Mouse (Mus musculus) cerebellum, adult 2 months (tissue): ENCODE measurements at regions not wholly inside any gene's neighbourhood (a gene's known extent, or its start where the extent isn't known, plus 50 kb on each side); places are given as distances from the start of the nearest gene placed in this dataset.

Source experiments
- DNase-seq, 2 experiments: peaks; one replicate each; pipeline ENCODE4 v3.0.0; 2021
- H3K27ac ChIP-seq: fragments of 200-500 bp; 2 replicates; pipeline ENCODE4 v1.5.1; 2012; ENCODE audit warnings: low read length, control low read depth, inconsistent platforms; ENCODE audit not compliant: insufficient read depth
- H3K27me3 ChIP-seq: fragments of 200-500 bp; 2 replicates; pipeline ENCODE4 v1.6.1; 2012; ENCODE audit warnings: inconsistent platforms, mild to moderate bottlenecking, low read length, moderate library complexity; ENCODE audit not compliant: control insufficient read depth, insufficient read depth
- H3K4me1 ChIP-seq: fragments of 200-500 bp; 2 replicates; pipeline ENCODE4 v1.6.1; 2011; ENCODE audit warnings: low read length; ENCODE audit not compliant: control insufficient read depth, insufficient read depth
- H3K4me3 ChIP-seq: fragments of 200-500 bp; replicated peaks from 2 replicates; pipeline ENCODE3; 2011; ENCODE audit warnings: mild to moderate bottlenecking, low read depth, low read length, control low read depth; ENCODE audit not compliant: insufficient read depth
- CTCF ChIP-seq: fragments of 200-500 bp; IDR thresholded peaks from 2 replicates; pipeline ENCODE4 v1.5.1; 2011; ENCODE audit warnings: low read depth, mild to moderate bottlenecking, control low read depth, low read length, moderate library complexity, borderline replicate concordance; ENCODE audit not compliant: insufficient read depth
- POLR2A ChIP-seq: fragments of 200-500 bp; IDR thresholded peaks from 2 replicates; pipeline ENCODE4 v1.6.1; 2011; ENCODE audit warnings: low read length, control low read depth, borderline replicate concordance; ENCODE audit not compliant: insufficient read depth
- WGBS: fragments of 180-500 bp; shearing (Covaris S2); methylation state at CpG from one replicate; pipeline ENCODE4 v1.1.7; 2018; 5-methylcytosine and 5-hydroxymethylcytosine counted together

GRCm38 (mm10) chr11:63761561-63761960 lies 160.5 kb downstream of the Hs3st3b1 start:
- WGBS, result 75% methylated on average over 6 of the region's 6 CpGs
- Histone ChIP-seq H3K27ac (no peak overlapping the region), H3K27me3 (no peaks in the 10 kb centered on the region), H3K4me1 (no peaks in the 10 kb centered on the region), H3K4me3 (no peak overlapping the region)
- DNase-seq, result no peak
- no peak for TF ChIP-seq CTCF
- no peak for TF ChIP-seq POLR2A

DNA sequence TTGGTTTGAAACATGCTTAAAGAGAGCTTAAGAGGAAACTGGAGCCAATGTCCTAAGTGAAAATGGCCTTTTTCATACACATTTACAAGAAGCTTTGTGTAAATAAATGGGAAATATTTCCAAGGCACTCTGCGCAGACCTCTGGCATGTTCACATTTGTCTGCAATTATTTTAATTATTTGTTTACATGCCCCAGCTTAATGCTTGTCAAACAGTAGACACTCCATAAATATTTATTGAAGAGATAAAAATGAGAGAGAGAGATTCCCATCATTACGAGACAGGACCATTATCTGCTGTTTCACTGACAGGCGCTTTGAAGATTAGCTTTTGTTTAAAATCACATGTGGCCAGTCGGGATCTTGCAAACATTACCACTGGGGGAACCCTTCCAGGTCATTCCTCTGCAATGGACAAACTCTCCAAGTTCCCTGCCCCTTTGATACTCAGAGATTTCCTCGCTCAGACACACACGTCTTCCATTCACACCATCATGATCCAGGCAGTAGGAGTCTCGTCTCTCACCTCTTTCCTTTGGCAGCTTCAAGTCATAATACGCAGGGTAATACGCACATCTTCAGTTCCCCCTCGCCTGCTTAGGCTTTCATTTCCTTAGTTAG lies 154.3 kb downstream of the Hs3st3b1 start:
- H3K27ac ChIP-seq, result no peak overlapping the region
- no peaks in the 10 kb centered on the region for H3K27me3 ChIP-seq
- no peak for DNase-seq
- H3K4me1 ChIP-seq, result no peaks in the 10 kb centered on the region
- 80% methylated on average over 10 of the region's 10 CpGs for WGBS
- no peak for TF ChIP-seq POLR2A
- TF ChIP-seq CTCF, result no peak
- no peak overlapping the region for H3K4me3 ChIP-seq

DNA sequence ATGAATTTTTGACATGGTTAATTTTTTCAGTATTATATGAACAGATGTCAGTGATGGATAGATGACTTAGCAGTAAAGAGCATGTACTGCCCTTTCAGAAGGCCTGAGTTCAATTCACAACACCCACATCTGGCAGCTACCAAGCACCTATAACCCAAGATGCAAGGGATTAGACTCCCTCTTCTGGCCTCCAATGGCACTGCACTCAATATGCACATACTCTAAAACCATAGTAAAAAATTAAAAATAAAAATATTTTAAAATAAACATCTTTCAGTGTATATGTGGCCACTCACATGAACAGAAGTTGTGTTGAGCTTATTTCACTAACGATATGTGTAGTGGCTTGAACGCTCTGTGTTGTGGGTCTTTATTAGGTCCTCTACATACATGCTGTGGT lies 152.4 kb downstream of the Hs3st3b1 start:
- no peak for DNase-seq
- H3K4me3 ChIP-seq, result no peak overlapping the region
- H3K27ac ChIP-seq, result no peak overlapping the region
- H3K27me3 ChIP-seq, result no peaks in the 10 kb centered on the region
- no peak for TF ChIP-seq POLR2A
- TF ChIP-seq CTCF, result no peak
- no peaks in the 10 kb centered on the region for H3K4me1 ChIP-seq
- WGBS, result 99% methylated on average over 2 of the region's 2 CpGs

GRCm38 (mm10) chr11:63775382-63775781 lies 146.7 kb downstream of the Hs3st3b1 start:
- no peaks in the 10 kb centered on the region for H3K4me1 ChIP-seq
- WGBS, result 73% methylated on average over 6 of the region's 6 CpGs
- H3K27me3 ChIP-seq, result no peaks in the 10 kb centered on the region
- no peak for TF ChIP-seq CTCF
- TF ChIP-seq POLR2A, result no peak
- no peak overlapping the region for H3K27ac ChIP-seq
- H3K4me3 ChIP-seq, result no peak overlapping the region
- DNase-seq, result no peak

DNA sequence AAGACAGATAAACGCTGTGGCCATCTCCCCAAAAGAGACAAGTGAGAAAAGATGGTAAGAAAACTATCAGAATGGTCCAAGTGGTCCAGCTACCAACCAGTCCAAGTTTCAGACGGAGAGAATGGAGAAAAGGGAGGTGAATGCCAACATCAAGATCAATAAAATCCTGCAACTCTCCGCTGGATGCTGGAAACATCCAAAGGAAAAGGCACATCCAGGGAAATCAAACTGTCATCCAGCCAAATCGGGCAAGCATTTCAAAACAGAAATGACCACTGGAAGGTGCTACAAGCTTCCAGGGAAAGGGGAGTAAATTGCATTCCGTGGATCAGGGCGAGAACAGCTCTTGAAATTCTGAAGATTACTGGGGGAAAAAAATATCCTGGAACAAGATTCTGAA lies 142.7 kb downstream of the Hs3st3b1 start:
- H3K4me1 ChIP-seq, result no peaks in the 10 kb centered on the region
- TF ChIP-seq CTCF (no peak), POLR2A (no peak)
- H3K27me3 ChIP-seq, result no peaks in the 10 kb centered on the region
- WGBS, result 58% methylated on average over 6 of the region's 6 CpGs
- no peak overlapping the region for H3K27ac ChIP-seq
- H3K4me3 ChIP-seq, result no peak overlapping the region
- DNase-seq, result no peak

GRCm38 (mm10) chr11:63781967-63782915 lies 139.8 kb downstream of the Hs3st3b1 start:
- Histone ChIP-seq H3K27me3 (no peaks in the 10 kb centered on the region), H3K27ac (no peak overlapping the region), H3K4me1 (no peaks in the 10 kb centered on the region), H3K4me3 (no peak overlapping the region)
- DNase-seq, result no peak
- TF ChIP-seq POLR2A, result no peak
- no peak for TF ChIP-seq CTCF
- WGBS, result 80% methylated on average over 19 of the region's 19 CpGs

GRCm38 (mm10) chr11:63785281-63785886 lies 136.7 kb downstream of the Hs3st3b1 start:
- Histone ChIP-seq H3K4me1 (no peaks in the 10 kb centered on the region), H3K27me3 (no peaks in the 10 kb centered on the region), H3K4me3 (no peak overlapping the region), H3K27ac (no peak overlapping the region)
- TF ChIP-seq POLR2A, result no peak
- no peak for TF ChIP-seq CTCF
- 6% methylated on average over 8 of the region's 8 CpGs for WGBS
- DNase-seq, result no peak
